Mouse (Mus musculus): Measurements from ENCODE around the gene Sh3tc1.

GRCm38 (mm10) chr5:35757639-35758001 is 17.8 kb upstream of the Sh3tc1 start, which contains the start of gene Ablim2:
- TF ChIP-seq CTCF (IDR thresholded peaks at IDR 0.05; ENCODE audit: low read depth) (peak; percentile 17; the same call in 1 of the 2 replicates), EP300 (IDR thresholded peaks at IDR 0.05; ENCODE audit: low read depth) (no peak)

All from heart, postnatal 0 days (tissue).